Mouse (Mus musculus) spleen, adult 2 months (tissue): Measurements from ENCODE around the gene Cyp4a31.

Experiments
- CTCF ChIP-seq: fragments of 200-500 bp; IDR thresholded peaks from 2 replicates; pipeline ENCODE4 v1.5.1; 2011; ENCODE audit warnings: mild to moderate bottlenecking, inconsistent platforms; ENCODE audit not compliant: insufficient read depth, insufficient read length, insufficient replicate concordance; ENCODE audit errors: extremely low read depth
- POLR2A ChIP-seq: fragments of 200-500 bp; IDR thresholded peaks from 2 replicates; pipeline ENCODE4 v1.6.1; 2011; ENCODE audit warnings: low read depth, low read length, inconsistent platforms

- TF ChIP-seq POLR2A = no peak
- TF ChIP-seq CTCF = no peak
Measured at GRCm38 (mm10) chr4:115546141-115546828, 17.2 kb upstream of the Cyp4a31 start.
